Mouse (Mus musculus): ENCODE results near the gene Ace3. TPM values are rescaled to one million over a fixed set of nuclear protein-coding genes. Genes with fewer than 3 reads are reported as not detected.
A peak's percentile ranks its signal among the peaks of the same experiment; 100 is the strongest.
"Not testable (repeated sequence)": the region's sequence is repeated elsewhere in the genome, so short reads cannot be mapped to it uniquely, and the experiment has no call there.

Ace3 gene
- polyA plus RNA-seq, 1 experiment from 2014 or later: 0.07 TPM

DNA sequence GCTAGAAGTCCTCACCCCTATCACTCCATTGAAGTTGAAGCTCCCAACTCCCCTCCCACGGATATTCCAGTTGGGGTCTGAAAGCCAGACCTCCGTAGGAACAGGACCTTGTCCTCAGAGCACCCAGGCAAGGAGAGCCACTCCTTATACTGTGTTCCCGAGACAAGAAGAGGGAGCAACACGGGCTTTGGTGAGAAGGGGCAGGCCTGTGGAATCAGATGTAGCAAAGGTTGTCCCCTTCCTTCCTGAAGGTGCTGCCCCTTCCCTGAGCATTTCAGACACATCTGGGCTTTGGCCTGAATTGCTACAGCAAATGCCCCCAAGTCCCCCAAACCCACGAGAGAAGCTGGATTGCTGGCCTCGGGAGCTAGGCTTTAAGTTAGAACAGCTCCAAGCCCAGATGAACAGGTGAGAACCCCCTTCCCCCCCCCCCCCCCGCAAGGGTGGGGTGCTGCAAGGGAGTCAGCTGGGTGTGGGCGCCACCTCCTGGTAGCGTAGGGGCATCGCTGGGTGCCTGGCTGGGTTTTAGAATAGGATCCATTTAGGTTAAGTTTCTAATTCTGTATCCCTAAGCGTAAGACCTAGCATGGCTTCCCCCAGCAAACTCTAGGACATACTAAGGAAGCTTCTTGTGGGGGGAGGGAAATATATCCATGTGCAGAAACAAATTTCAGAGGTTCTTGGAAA is 32.1 kb downstream of the Ace3 start:
- no peak overlapping the region for H3K9ac ChIP-seq (ENCODE audit: low read depth, low read length)
- ATAC-seq: 0 out of 2 replicates have a peak, but pooled peaks have one; percentile 36
- no peak overlapping the region for H3K4me2 ChIP-seq (ENCODE audit: low read depth, low read length)
- no peak overlapping the region for H3K27ac ChIP-seq (ENCODE audit: low read length)
- WGBS: 37% methylated on average over 10 of the region's 11 CpGs
- H3K27me3 ChIP-seq (replicated peaks; ENCODE audit: control insufficient read depth, insufficient read depth, low read length): no peaks in the 10 kb centered on the region
- no peaks in the 10 kb centered on the region for H3K36me3 ChIP-seq (ENCODE audit: control insufficient read depth, insufficient read depth, low read length)
- no peaks in the 10 kb centered on the region for H3K9me3 ChIP-seq (ENCODE audit: control insufficient read depth, low read length)
- H3K4me1 ChIP-seq (ENCODE audit: control insufficient read depth, insufficient read depth, low read length): 0 out of 2 replicates have a peak, but pooled peaks cover 3% of the 10 kb centered on the region
- no peak overlapping the region for H3K4me3 ChIP-seq (ENCODE audit: low read length)

DNA sequence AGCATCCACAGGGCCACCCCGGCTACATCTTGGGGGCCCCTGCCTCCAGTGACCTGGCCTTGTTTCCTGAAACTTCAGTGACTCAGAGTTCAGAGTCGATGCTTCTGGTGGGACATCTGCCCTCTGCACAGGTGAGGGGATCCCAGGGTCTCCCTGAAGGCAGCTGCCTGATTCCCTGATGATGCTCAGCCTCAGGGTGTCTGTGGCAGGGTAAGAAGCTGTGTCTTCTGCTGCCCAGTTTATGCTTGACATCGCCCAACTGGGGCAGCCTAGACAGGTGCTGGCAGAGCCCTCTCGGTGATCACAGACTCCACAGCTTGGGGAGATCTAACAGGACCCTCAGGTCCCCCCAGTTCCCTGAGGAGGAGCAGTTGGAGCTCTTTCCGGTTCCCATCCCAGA is 33.1 kb downstream of the Ace3 start:
- H3K4me2 ChIP-seq (ENCODE audit: low read depth, low read length): no peak overlapping the region
- H3K36me3 ChIP-seq (ENCODE audit: control insufficient read depth, insufficient read depth, low read length): no peaks in the 10 kb centered on the region
- no peaks in the 10 kb centered on the region for H3K9me3 ChIP-seq (ENCODE audit: control insufficient read depth, low read length)
- H3K4me1 ChIP-seq (ENCODE audit: control insufficient read depth, insufficient read depth, low read length): 0 out of 2 replicates have a peak, but pooled peaks cover 3% of the 10 kb centered on the region
- 92% methylated on average over 5 of the region's 5 CpGs for WGBS
- H3K27ac ChIP-seq (ENCODE audit: low read length): no peak overlapping the region
- no peak overlapping the region for H3K4me3 ChIP-seq (ENCODE audit: low read length)
- no peak overlapping the region for H3K9ac ChIP-seq (ENCODE audit: low read depth, low read length)
- no peaks in the 10 kb centered on the region for H3K27me3 ChIP-seq (replicated peaks; ENCODE audit: control insufficient read depth, insufficient read depth, low read length)
- no peak; the same call in 1 of the 2 replicates for ATAC-seq

DNA sequence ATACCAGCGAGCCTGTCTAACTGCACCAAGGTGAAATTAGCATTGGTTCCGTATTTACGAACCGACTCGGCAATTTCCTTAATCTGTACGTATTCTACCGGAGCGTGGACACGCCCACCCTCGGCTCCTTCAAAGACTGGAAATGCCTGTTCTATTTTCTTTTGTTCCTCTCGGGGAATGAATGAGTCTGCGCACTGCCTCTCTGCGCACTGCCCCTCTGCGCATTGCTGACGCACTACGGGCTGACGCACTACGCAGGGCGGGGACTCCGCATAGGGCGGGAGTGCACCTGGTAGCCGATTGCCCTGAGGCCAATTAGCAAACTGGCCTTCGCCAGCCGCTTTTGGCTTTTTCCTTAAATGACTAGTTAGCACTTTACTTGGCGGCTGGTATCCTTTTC is 37.6 kb downstream of the Ace3 start:
- not testable (repeated sequence) for H3K27ac ChIP-seq (ENCODE audit: low read length); H3K4me2 ChIP-seq (ENCODE audit: low read depth, low read length); H3K4me1 ChIP-seq (ENCODE audit: control insufficient read depth, insufficient read depth, low read length); H3K9me3 ChIP-seq (ENCODE audit: control insufficient read depth, low read length); H3K36me3 ChIP-seq (ENCODE audit: control insufficient read depth, insufficient read depth, low read length); H3K27me3 ChIP-seq (replicated peaks; ENCODE audit: control insufficient read depth, insufficient read depth, low read length); ATAC-seq; H3K9ac ChIP-seq (ENCODE audit: low read depth, low read length)
- 41% methylated on average over 1 of the region's 25 CpGs for WGBS
- H3K4me3 ChIP-seq (ENCODE audit: low read length): peak overlapping the region; percentile 37

DNA sequence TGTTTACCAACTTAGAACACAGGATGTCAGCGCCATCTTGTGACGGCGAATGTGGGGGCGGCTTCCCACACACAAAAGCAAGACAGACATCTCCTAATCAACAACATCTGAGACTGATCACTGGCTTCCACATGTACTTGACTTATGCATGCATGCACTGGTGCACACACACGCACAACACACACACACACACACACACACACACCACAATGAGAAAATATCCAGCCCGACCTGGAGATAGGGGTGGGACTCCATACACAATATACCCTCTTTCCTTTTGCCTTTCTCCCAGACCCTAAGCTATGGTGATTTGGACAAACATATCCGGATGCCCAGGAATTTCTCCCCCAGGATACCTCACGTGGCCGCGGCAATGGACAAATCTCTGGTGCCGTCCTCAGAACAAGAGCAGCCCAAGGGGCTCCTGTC is 39.0 kb downstream of the Ace3 start:
- no peak overlapping the region for H3K4me2 ChIP-seq (ENCODE audit: low read depth, low read length)
- H3K9me3 ChIP-seq (ENCODE audit: control insufficient read depth, low read length): no peaks in the 10 kb centered on the region
- no peak overlapping the region for H3K4me3 ChIP-seq (ENCODE audit: low read length)
- H3K9ac ChIP-seq (ENCODE audit: low read depth, low read length): peak overlapping the region; percentile 51; the same call in 1 of the 2 replicates
- 0 out of 2 replicates have a peak, but pooled peaks have one; percentile 14 for ATAC-seq
- H3K27ac ChIP-seq (ENCODE audit: low read length): peak overlapping the region; percentile 20
- H3K36me3 ChIP-seq (ENCODE audit: control insufficient read depth, insufficient read depth, low read length): no peaks in the 10 kb centered on the region
- H3K4me1 ChIP-seq (ENCODE audit: control insufficient read depth, insufficient read depth, low read length): peaks cover 12% of the 10 kb centered on the region
- H3K27me3 ChIP-seq (replicated peaks; ENCODE audit: control insufficient read depth, insufficient read depth, low read length): no peaks in the 10 kb centered on the region
- 30% methylated on average over 11 of the region's 11 CpGs for WGBS

DNA sequence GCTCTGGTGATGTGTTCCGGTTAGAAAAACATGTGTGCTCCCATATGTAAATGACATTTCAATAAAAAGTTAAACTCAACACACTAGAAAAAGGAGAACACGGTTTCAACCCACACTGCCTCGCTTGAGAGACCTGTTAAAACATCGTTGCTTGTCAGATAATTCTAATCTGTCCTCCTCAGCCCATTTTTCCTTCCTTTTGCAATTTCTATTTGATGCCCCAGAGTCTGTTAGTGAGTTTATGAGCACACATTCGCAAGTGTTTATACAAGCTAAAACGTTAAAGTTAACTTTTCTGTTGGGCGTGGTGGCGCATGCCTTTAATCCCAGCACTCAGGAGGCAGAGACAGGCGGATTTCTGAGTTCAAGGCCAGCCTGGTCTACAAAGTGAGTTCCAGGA is 40.5 kb downstream of the Ace3 start:
- WGBS: 84% methylated on average over 9 of the region's 9 CpGs
- no peak overlapping the region for H3K9ac ChIP-seq (ENCODE audit: low read depth, low read length)
- no peaks in the 10 kb centered on the region for H3K36me3 ChIP-seq (ENCODE audit: control insufficient read depth, insufficient read depth, low read length)
- no peak overlapping the region for H3K27ac ChIP-seq (ENCODE audit: low read length)
- no peaks in the 10 kb centered on the region for H3K9me3 ChIP-seq (ENCODE audit: control insufficient read depth, low read length)
- ATAC-seq: no peak
- no peak overlapping the region for H3K4me3 ChIP-seq (ENCODE audit: low read length)
- no peaks in the 10 kb centered on the region for H3K27me3 ChIP-seq (replicated peaks; ENCODE audit: control insufficient read depth, insufficient read depth, low read length)
- peaks cover 13% of the 10 kb centered on the region for H3K4me1 ChIP-seq (ENCODE audit: control insufficient read depth, insufficient read depth, low read length)
- H3K4me2 ChIP-seq (ENCODE audit: low read depth, low read length): no peak overlapping the region

DNA sequence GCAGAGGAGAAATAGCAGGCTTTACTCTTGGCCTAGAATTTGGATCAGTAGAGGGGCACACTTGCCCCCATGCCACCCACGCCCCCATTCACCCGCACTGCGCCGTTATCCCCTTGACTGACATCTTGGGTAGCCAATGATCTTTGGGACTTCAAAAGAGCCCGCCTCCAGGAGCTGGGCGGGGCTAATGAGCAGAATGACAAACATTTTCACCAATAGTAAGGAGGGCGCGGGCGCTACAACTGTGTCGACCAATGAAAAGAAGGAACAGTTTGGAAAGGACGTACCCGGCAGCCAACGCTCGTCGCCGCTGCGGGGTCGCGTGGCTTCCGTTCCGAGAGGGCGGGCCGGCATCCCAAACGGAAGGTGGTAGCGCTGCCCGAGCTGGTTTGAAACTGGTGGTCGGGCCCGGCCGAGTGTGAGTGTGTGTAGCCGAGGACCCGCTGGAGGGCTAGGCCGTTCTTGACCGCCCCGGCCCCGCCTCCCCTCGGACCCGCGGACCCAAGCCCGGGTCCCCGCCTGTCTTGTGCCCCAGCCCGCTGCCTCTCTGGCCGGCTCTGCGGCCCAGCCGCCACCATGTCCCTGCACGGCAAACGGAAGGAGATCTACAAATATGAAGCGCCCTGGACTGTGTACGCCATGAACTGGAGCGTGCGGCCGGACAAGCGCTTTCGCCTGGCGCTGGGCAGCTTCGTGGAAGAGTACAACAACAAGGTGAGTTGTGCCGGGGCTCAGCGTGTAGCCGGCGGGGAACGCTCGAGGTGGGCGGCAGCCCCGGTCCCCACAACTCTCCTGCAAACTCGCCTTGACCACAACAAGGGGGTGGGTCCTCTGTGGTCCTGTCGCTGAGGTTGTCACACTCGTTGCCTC is 42.3 kb downstream of the Ace3 start, which contains the start of gene Dcaf7:
Gene Dcaf7 (plus strand): TSS at position 325 of the 870 bp plus-strand sequence.
- no peaks in the 10 kb centered on the region for H3K27me3 ChIP-seq (replicated peaks; ENCODE audit: control insufficient read depth, insufficient read depth, low read length)
- H3K27ac ChIP-seq (ENCODE audit: low read length): peak within 1 kb of the TSS; percentile 89
- peak within 1 kb of the TSS; percentile 86 for H3K4me2 ChIP-seq (ENCODE audit: low read depth, low read length)
- peak; percentile 99 for ATAC-seq
- H3K4me1 ChIP-seq (ENCODE audit: control insufficient read depth, insufficient read depth, low read length): peaks cover 13% of the 10 kb centered on the region
- H3K9ac ChIP-seq (ENCODE audit: low read depth, low read length): peak within 1 kb of the TSS; percentile 97
- no peaks in the 10 kb centered on the region for H3K9me3 ChIP-seq (ENCODE audit: control insufficient read depth, low read length)
- no peaks in the 10 kb centered on the region for H3K36me3 ChIP-seq (ENCODE audit: control insufficient read depth, insufficient read depth, low read length)
- H3K4me3 ChIP-seq (ENCODE audit: low read length): peak within 1 kb of the TSS; percentile 99
- under 1% methylated on average over 66 of the region's 66 CpGs for WGBS

DNA sequence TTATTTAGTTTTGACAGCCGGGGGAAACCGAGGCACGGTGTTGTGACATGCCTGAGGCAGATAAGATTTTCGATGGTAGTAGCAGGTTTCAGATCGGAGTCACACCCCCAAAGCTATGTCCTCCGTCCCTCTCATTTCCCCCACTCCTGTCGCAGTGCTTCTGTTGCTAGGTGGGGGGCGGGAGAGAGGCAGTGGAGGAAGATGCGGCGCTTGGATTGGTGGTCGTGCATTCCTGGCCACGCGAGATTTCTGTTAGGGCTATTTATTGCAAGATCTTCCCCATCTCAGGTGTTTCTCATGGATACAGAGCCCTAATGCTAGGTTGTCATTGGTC is 42.9 kb downstream of the Ace3 start:
- under 1% methylated on average over 13 of the region's 13 CpGs for WGBS
- H3K27ac ChIP-seq (ENCODE audit: low read length): peak overlapping the region; percentile 89
- no peak for ATAC-seq
- H3K9me3 ChIP-seq (ENCODE audit: control insufficient read depth, low read length): no peaks in the 10 kb centered on the region
- no peaks in the 10 kb centered on the region for H3K27me3 ChIP-seq (replicated peaks; ENCODE audit: control insufficient read depth, insufficient read depth, low read length)
- H3K4me2 ChIP-seq (ENCODE audit: low read depth, low read length): peak overlapping the region; percentile 86
- H3K4me3 ChIP-seq (ENCODE audit: low read length): peak overlapping the region; percentile 99
- peaks cover 13% of the 10 kb centered on the region for H3K4me1 ChIP-seq (ENCODE audit: control insufficient read depth, insufficient read depth, low read length)
- no peaks in the 10 kb centered on the region for H3K36me3 ChIP-seq (ENCODE audit: control insufficient read depth, insufficient read depth, low read length)
- peak overlapping the region; percentile 97 for H3K9ac ChIP-seq (ENCODE audit: low read depth, low read length)

DNA sequence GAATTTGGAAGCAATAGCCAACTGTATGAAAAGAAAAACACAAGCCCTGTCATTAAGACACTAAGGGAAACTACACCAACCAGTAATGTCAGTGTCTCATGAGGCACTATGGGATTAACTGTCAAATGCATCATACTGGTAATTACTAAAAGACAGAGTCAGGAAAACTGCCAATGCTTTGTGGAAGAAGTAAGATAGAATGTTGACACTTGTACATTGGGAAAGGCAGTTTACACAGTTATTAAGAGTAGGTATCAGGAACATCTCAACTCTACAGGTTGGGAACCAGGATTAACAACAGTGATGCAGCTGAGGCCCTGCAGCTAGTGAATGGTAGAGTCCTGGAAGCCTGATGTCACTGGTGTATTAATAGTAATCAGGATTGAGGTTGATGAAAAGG is 49.9 kb downstream of the Ace3 start:
- H3K4me3 ChIP-seq (ENCODE audit: low read length): no peak overlapping the region
- no peak overlapping the region for H3K9ac ChIP-seq (ENCODE audit: low read depth, low read length)
- H3K36me3 ChIP-seq (ENCODE audit: control insufficient read depth, insufficient read depth, low read length): peaks cover 6% of the 10 kb centered on the region; the same call in 1 of the 2 replicates
- no peak overlapping the region for H3K4me2 ChIP-seq (ENCODE audit: low read depth, low read length)
- 0 out of 2 replicates have a peak overlapping the region, but pooled peaks have one; percentile 37 for H3K27ac ChIP-seq (ENCODE audit: low read length)
- no peak for ATAC-seq
- no peaks in the 10 kb centered on the region for H3K27me3 ChIP-seq (replicated peaks; ENCODE audit: control insufficient read depth, insufficient read depth, low read length)
- no peaks in the 10 kb centered on the region for H3K9me3 ChIP-seq (ENCODE audit: control insufficient read depth, low read length)
- H3K4me1 ChIP-seq (ENCODE audit: control insufficient read depth, insufficient read depth, low read length): no peaks in the 10 kb centered on the region

GRCm38 (mm10) chr11:106045256-106045655 is 50.8 kb downstream of the Ace3 start:
- Histone ChIP-seq H3K9me3 (ENCODE audit: control insufficient read depth, low read length) (no peaks in the 10 kb centered on the region), H3K27ac (ENCODE audit: low read length) (peak overlapping the region; percentile 37; the same call in 1 of the 2 replicates), H3K4me1 (ENCODE audit: control insufficient read depth, insufficient read depth, low read length) (no peaks in the 10 kb centered on the region), H3K36me3 (ENCODE audit: control insufficient read depth, insufficient read depth, low read length) (peaks cover 6% of the 10 kb centered on the region; the same call in 1 of the 2 replicates), H3K27me3 (replicated peaks; ENCODE audit: control insufficient read depth, insufficient read depth, low read length) (no peaks in the 10 kb centered on the region), H3K9ac (ENCODE audit: low read depth, low read length) (no peak overlapping the region), H3K4me2 (ENCODE audit: low read depth, low read length) (no peak overlapping the region), H3K4me3 (ENCODE audit: low read length) (no peak overlapping the region)
- 94% methylated on average over 1 of the region's 1 CpGs for WGBS
- ATAC-seq: peak; percentile 75
